Mouse (Mus musculus) left cerebral cortex, postnatal 36 days (tissue): ENCODE results near the gene Dnah1. TPM values are rescaled to one million over a fixed set of nuclear protein-coding genes. Genes with fewer than 3 reads are reported as not detected.

Experiments used
- DNase-seq, 2 experiments: peaks; one replicate each; pipeline ENCODE4 v3.0.0; 2021 to 2022; ENCODE audit warnings: low spot score in 2 of 2, mixed read lengths in 1 of 2
- intact Hi-C: fragments of 180-260 bp; cut with DNase I; formaldehyde crosslinking; loops from one replicate; pipeline ENCODE4 v1.15.1; 2025
- total RNA-seq, 2 experiments: library from RNA; stranded (reverse); gene quantifications; 2 replicates each; pipeline ENCODE4 v1.2.3; 2021

Gene Dnah1
- total RNA-seq, 2 experiments from 2014 or later: 4.7 to 4.9 TPM

GRCm38 (mm10) chr14:31248396-31248795, 75.3 kb downstream of the Dnah1 start:
- DNase-seq: no peak
- intact Hi-C loops: no loop called here

- intact Hi-C loops: no loop called here
These were observed 77.8 kb downstream of the Dnah1 start for GRCm38 (mm10) chr14:31245946-31246345.

GRCm38 (mm10) chr14:31244777-31245176, 78.9 kb downstream of the Dnah1 start:
- DNase-seq: no peak
- intact Hi-C loops: no loop called here

More at GRCm38 (mm10) chr14:31245946-31246345, 77.8 kb downstream of the Dnah1 start:
- DNase-seq: no peak

GRCm38 (mm10) chr14:31240528-31240927, 83.2 kb downstream of the Dnah1 start:
- DNase-seq: no peak
- intact Hi-C loops: no loop called here

GRCm38 (mm10) chr14:31237101-31237882, 86.4 kb downstream of the Dnah1 start:
- intact Hi-C loops: no loop called here
- no peak for DNase-seq

- intact Hi-C loops: no loop called here
These were observed 89.6 kb downstream of the Dnah1 start for GRCm38 (mm10) chr14:31233996-31234591.

GRCm38 (mm10) chr14:31233070-31233995, 90.4 kb downstream of the Dnah1 start:
- intact Hi-C loops: no loop called here
- no peak for DNase-seq

More at GRCm38 (mm10) chr14:31233996-31234591, 89.6 kb downstream of the Dnah1 start:
- DNase-seq: peak; percentile 77 to 86

GRCm38 (mm10) chr14:31232404-31233069, 91.2 kb downstream of the Dnah1 start:
- intact Hi-C loops: no loop called here
- DNase-seq: no peak

GRCm38 (mm10) chr14:31230442-31230841, 93.3 kb downstream of the Dnah1 start:
- intact Hi-C loops: no loop called here
- DNase-seq: no peak

GRCm38 (mm10) chr14:31228234-31228633, 95.5 kb downstream of the Dnah1 start:
- no peak for DNase-seq

GRCm38 (mm10) chr14:31226978-31227377, 96.7 kb downstream of the Dnah1 start:
- peak; percentile 54 to 57 for DNase-seq
- intact Hi-C loops: no loop called here

More at GRCm38 (mm10) chr14:31228234-31228633, 95.5 kb downstream of the Dnah1 start:
- intact Hi-C loops: no loop called here

- intact Hi-C loops: no loop called here
- DNase-seq: no peak
These were observed 106.0 kb downstream of the Dnah1 start, which contains the start of gene Sema3g for GRCm38 (mm10) chr14:31217666-31218065. Gene Sema3g, plus strand, starts transcription at chr14:31217860.

- intact Hi-C loops: no loop called here
These were observed 106.8 kb downstream of the Dnah1 start, which contains the start of gene Nisch for GRCm38 (mm10) chr14:31216846-31217245. Gene Nisch, minus strand, starts transcription at chr14:31216946.

GRCm38 (mm10) chr14:31215157-31216002, 108.3 kb downstream of the Dnah1 start:
- DNase-seq: peak in 1 of 2 experiments; percentile 44
- intact Hi-C loops: loop anchor here (1.0 kb wide), 1 partner anchor 20 kb away; no protein-coding TSS in a partner anchor

More at GRCm38 (mm10) chr14:31216846-31217245, 106.8 kb downstream of the Dnah1 start, which contains the start of gene Nisch:
- DNase-seq: no peak

GRCm38 (mm10) chr14:31214684-31215083, 109.0 kb downstream of the Dnah1 start:
- intact Hi-C loops: loop anchor here (1.0 kb wide), 1 partner anchor 21 kb away; no protein-coding TSS in a partner anchor

GRCm38 (mm10) chr14:31213868-31214267, 109.8 kb downstream of the Dnah1 start:
- DNase-seq: no peak
- intact Hi-C loops: no loop called here

More at GRCm38 (mm10) chr14:31214684-31215083, 109.0 kb downstream of the Dnah1 start:
- DNase-seq: no peak

GRCm38 (mm10) chr14:31212499-31212898, 111.2 kb downstream of the Dnah1 start:
- intact Hi-C loops: no loop called here
- DNase-seq: no peak

- intact Hi-C loops: no loop called here
- DNase-seq: no peak
These were observed 111.8 kb downstream of the Dnah1 start for GRCm38 (mm10) chr14:31211854-31212253.
